Mouse (Mus musculus) layer of hippocampus, adult 8-10 months (tissue): Measurements from ENCODE around the gene Fndc10. TPM values are rescaled to one million over a fixed set of nuclear protein-coding genes. Genes with fewer than 3 reads are reported as not detected.
"Not testable (repeated sequence)": the region's sequence is repeated elsewhere in the genome, so short reads cannot be mapped to it uniquely, and the experiment has no call there.

Source experiments
- DNase-seq, 2 experiments: peaks; one replicate each; pipeline ENCODE4 v3.0.0; 2022; ENCODE audit warnings: low spot score in 2 of 2
- total RNA-seq, 4 experiments: library from RNA; stranded (reverse); gene quantifications; 2 replicates each; pipeline ENCODE4 v1.2.4; 2022

The Fndc10 gene
- total RNA-seq, 4 experiments from 2014 or later, result 22.6 to 30.6 (median 26.6) TPM

DNA sequence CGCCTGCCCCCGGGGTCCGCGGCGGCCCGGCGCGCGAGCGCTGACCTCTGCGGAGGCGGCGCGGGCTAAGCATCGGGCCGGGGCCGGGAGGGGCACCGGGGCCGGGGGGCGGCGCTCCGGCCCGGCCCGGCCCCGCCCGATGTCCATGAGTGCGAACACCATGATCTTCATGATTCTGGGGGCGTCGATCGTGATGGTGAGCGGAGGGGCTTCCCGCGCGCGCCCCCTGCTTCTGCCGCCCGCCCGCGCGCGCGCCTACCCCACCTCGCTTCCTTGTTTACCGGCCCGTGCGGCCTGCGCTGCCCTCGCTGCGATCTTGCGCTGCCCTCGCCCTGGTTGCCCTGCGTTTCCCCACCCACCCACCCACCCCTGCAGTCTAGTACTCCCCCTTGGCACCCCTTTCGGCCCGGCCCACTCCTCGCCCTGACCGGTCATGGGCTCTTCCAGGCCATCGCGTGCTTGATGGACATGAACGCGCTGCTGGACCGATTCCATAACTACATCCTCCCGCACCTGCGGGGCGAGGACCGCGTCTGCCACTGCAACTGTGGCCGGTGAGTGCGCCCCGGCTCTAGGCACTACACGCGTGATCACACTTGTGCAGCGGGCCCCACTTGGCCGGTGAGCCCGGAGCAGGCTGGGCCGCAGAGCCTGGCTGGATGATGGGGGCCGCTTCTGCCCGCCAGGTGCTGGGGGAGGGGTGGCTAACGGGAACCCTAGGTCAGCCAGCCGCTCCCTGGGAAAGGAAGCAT lies 41.0 kb downstream of the Fndc10 start:
- DNase-seq, result peak in 1 of 2 experiments; percentile 43

DNA sequence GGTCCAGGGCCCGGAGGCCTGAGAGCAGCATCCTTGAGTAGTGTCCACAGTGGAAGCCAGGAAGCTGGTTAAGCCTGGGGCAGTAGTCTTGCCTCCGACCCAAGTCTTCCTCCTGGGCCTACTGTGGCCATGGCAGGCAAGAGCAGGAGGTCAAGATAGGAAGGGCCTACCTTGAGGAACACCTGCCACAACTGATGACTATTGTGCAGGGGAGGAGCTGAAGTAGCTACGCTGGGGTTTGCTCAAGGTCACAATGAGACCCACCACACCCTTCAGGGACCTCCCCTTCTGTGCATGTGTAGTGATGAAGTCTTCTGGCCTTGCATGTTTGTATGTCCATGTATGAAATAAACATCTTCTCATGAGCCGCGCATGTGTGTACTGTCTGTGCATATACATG lies 41.6 kb downstream of the Fndc10 start:
- no peak for DNase-seq

DNA sequence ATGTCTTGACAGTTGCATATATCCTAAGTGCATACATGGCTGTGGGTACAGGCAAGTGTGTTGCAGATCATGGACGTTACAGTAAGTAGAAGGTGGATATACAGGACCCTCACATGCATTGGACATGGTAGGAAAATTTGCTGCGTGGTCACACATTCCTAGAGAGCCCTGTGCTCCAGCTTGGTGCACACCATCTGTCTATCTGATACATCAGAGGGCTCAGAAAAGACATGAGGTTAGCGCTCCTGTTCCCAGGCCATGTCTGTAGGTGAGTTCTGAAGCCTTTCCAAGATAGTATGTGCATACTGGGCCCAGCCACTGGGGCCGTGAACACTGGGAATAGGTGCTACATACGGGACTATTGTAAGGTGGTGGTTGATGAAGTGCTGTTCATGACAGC lies 42.3 kb downstream of the Fndc10 start:
- no peak for DNase-seq

DNA sequence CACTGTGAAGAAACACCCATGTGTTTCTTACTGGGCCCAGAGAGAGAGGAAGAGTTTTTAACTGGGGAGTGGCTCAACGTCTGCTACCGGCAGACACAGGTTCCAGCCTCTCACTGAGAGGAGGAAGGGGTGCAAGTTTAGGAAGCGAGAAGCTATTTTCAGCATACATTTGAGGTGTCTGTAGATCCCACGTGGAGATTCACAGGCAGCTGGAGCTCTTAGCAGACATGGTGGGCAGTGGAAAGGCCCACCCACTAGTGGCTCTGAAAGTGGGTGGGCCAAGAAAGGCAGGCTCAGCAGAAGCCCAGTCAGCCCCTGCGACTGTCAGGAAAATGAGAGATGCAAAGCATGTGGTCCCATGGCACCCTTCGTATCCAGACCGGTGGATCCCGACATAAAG lies 44.1 kb downstream of the Fndc10 start:
- no peak for DNase-seq

DNA sequence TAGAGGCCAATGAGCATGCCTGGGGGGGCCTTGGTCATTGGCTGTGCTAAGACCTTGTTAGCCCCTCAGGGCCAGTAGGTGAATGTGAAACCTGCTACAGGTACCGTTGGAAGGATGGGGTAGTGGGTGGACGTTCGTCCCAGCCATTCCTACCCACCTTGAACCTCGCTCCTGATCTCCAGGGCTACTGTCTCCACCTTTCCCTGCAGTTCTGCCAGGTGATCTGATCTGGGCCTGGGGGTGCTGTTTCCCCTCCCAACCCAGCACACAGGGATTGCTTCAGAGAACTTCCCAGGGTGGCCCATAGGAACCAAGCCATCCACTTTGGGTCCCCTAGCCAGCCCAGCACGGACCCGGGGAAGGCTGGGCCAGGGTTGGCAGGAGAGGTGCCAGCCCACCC lies 45.0 kb downstream of the Fndc10 start:
- DNase-seq, result no peak

DNA sequence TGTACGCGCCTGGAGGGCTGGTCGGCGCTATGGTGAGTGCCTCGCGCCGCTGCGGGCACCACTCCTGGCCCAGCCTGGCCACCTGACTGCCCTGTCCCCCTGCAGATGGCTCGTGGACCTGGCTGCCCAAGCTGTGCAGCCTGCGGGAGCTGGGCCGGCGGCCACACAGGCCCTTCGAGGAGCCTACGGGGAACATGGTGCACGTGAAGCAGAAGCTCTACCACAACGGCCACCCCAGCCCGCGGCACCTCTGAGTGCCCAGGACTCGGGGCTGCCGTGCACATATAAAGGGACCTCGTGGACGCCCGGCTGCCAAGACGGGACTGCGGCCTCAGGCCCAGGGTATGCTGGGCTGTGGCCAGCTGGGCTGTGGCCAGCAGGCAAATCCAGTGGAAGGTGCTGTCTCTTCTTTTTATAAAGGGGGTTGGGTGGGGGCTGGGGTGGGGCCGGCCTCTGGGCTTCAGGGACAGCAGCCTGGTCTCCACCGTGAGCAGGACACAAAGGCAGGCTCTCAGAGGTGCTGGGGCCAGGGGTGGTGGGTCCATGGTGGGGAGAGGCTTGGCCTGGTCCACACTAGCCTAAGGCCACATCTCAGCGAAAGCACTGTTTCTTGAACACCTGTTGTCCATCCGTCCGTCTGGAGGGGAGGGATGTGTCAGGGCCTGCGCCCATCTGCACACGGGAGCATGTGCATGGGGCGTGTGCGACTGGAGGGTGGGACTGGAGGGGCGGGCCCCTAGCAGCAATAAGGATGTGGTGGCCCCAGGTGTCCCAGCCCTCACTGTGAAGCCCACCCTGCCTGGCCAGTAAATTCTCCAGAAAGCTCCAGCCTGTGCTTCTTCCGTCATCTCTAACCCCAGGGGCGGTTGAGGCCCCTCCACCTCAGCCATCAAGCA lies 45.8 kb downstream of the Fndc10 start:
- no peak for DNase-seq

DNA sequence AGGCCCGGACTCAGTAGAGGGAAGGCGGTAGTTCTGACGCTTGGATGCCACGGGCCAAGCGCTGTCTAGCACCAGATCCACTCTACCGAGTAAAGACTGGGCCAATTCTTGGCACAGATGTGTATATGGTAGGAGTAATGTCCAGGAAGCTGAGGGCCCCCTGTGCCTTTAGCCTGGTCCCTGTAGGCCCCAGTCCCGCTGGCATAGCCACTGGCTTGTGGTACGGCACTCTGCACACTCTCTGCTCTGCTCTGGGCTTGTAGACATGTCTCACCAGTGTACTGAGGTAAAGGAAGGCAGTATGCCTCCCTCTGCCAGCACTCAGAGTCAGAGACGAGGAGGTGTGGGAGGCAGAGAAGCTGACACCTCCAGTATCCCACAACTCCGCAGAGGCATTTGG lies 46.5 kb downstream of the Fndc10 start:
- DNase-seq, result not testable (repeated sequence)

DNA sequence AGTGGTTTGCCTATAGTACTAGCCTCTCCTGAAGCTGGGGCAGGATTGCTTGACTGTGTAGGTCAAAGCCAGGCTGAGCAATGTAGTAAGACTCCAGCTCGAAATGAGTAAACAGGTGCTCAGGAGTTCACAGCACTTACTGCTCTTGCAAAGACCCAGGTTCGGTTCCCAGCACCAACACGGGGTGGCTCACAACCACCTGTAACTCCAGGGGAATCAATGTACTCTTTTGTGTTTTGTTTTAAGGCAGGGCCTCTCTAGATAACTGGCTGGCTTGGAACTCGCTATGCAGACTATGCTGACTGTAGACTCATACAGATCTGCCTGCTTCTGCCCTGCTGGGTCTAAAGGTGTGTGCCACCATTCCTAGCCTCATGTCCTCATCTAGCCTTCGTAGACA lies 48.5 kb downstream of the Fndc10 start:
- no peak for DNase-seq

DNA sequence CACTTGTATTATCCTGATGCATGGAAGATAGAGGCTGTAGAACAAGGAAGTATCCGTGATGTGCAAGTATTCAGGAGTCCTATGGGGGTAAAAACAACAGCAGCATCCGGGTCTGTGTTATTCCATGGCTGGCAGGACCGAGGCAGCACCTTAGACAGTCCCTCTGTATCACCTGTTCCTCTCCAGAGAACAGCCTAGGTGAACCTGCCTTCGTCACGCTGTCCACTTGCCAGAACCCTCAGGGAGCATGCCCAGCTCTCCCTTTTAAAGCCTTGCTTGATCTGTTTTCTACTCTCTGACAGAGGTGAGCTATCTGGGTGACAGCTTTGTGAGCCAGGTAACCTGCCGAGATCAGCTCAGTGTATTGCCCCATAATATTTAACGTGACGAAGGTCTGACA lies 50.3 kb downstream of the Fndc10 start:
- DNase-seq, result no peak

DNA sequence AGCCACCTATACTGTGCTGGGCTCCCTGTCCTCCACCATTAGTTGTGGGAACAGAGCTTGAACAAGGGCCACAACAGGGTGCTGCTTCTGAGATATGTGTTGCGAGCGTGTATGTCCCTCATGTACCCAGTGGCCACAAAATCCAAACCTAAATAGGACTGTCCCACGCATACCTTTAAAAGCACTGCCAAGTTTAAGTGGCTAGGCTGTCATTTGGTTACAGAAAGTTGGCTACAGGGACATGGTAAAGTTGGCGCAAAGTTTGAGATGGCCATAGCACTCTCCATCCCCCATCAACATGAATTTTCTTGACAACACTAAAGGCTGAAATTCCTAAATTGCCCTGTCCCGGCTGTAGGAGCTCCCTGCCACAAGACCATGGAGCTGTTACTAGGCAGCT lies 51.0 kb downstream of the Fndc10 start:
- no peak for DNase-seq

Other genes starting within 250 kb of the Fndc10 start
- gene Tmem52, start 225.2 kb upstream of the Fndc10 start, total RNA-seq, result 1 to 10 TPM; 1.9 to 4.0 (median 3.0) TPM
- 100 to 1,000 TPM; 649 to 753 (median 695) TPM for gene Gnb1, start 203.0 kb upstream of the Fndc10 start, total RNA-seq
- 10 to 100 TPM; 52.2 to 69.2 (median 59.6) TPM for gene Nadk, start 132.0 kb upstream of the Fndc10 start, total RNA-seq
- 10 to 100 TPM; 36.1 to 48.6 (median 42.5) TPM for gene Slc35e2, start 92.9 kb upstream of the Fndc10 start, total RNA-seq
- gene Cdk11b, start 69.5 kb upstream of the Fndc10 start, total RNA-seq, result 10 to 100 TPM; 42.1 to 54.8 (median 46.9) TPM
- gene Gm10563, start 48.9 kb upstream of the Fndc10 start, total RNA-seq, result not detected
- 1 to 10 TPM; 2.8 to 5.0 (median 3.5) TPM for gene Mmp23, start 41.0 kb upstream of the Fndc10 start, total RNA-seq
- 100 to 1,000 TPM; 101 to 122 (median 113) TPM for gene Mib2, start 25.1 kb upstream of the Fndc10 start, total RNA-seq
- gene Ssu72, start 10.5 kb downstream of the Fndc10 start, total RNA-seq, result 10 to 100 TPM; 86.8 to 99.4 (median 88.9) TPM
- 10 to 100 TPM; 32.7 to 35.8 (median 34.4) TPM for gene Tmem240, start 40.5 kb downstream of the Fndc10 start, total RNA-seq
- gene Atad3a, start 66.8 kb downstream of the Fndc10 start, total RNA-seq, result 10 to 100 TPM; 62.3 to 79.7 (median 65.0) TPM
- 10 to 100 TPM; 13.3 to 14.9 (median 14.2) TPM for gene Vwa1, start 80.4 kb downstream of the Fndc10 start, total RNA-seq
- 10 to 100 TPM; 30.2 to 36.9 (median 34.5) TPM for gene Tmem88b, start 91.5 kb downstream of the Fndc10 start, total RNA-seq
- gene Ankrd65, start 96.1 kb downstream of the Fndc10 start, total RNA-seq, result not detected
- gene Mrpl20, start 108.5 kb downstream of the Fndc10 start, total RNA-seq, result 10 to 100 TPM; 74.2 to 85.2 (median 78.2) TPM
- gene Ccnl2, start 118.1 kb downstream of the Fndc10 start, total RNA-seq, result 100 to 1,000 TPM in 1 of 4 experiments, 10 to 100 TPM in 3; 69.6 to 104 (median 79.7) TPM
- gene Aurkaip1, start 136.9 kb downstream of the Fndc10 start, total RNA-seq, result 100 to 1,000 TPM in 1 of 4 experiments, 10 to 100 TPM in 3; 95.2 to 103 (median 97.9) TPM
- 10 to 100 TPM in 2 of 4 experiments, 1 to 10 TPM in 2; 7.4 to 10.9 (median 9.6) TPM for gene Mxra8, start 145.3 kb downstream of the Fndc10 start, total RNA-seq
- 10 to 100 TPM; 71.0 to 91.3 (median 82.6) TPM for gene Dvl1, start 153.1 kb downstream of the Fndc10 start, total RNA-seq
- under 1 TPM; 0.25 to 0.32 (median 0.31) TPM for gene Tas1r3, start 169.0 kb downstream of the Fndc10 start, total RNA-seq
- 10 to 100 TPM; 27.8 to 41.9 (median 29.5) TPM for gene Cptp, start 175.1 kb downstream of the Fndc10 start, total RNA-seq
- 10 to 100 TPM; 30.5 to 40.2 (median 35.9) TPM for gene Ints11, start 175.2 kb downstream of the Fndc10 start, total RNA-seq
- 10 to 100 TPM; 54.8 to 64.2 (median 57.7) TPM for gene Pusl1, start 197.4 kb downstream of the Fndc10 start, total RNA-seq
- 100 to 1,000 TPM; 116 to 124 (median 120) TPM for gene Acap3, start 197.5 kb downstream of the Fndc10 start, total RNA-seq
- gene Ube2j2, start 249.5 kb downstream of the Fndc10 start, total RNA-seq, result 10 to 100 TPM; 58.5 to 69.0 (median 66.3) TPM